Mouse (Mus musculus): ENCODE measurements at regions not wholly inside any gene's neighbourhood (a gene's known extent, or its start where the extent isn't known, plus 50 kb on each side); places are given as distances from the start of the nearest gene placed in this dataset.

DNA sequence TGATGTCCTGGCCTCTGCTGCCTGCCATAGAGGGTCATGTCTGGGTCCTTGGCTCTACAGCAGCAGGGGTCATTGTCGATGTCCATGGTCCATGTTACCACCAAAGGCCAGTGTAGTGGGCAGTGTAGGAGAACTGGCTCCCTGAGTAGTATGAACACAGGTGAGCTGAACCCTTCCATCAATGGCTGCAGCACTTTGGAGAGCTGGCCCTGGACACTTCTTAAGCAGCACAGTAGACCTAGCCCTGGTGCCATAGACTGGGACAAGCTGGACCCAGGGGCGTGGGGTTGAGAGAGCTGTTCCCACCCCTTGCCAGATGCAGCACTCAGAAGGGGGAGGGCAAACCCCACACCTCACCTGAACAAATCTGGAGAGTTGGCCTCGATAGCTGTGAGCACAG is 120.0 kb upstream of the A730009L09Rik start:
- WGBS, result 87% methylated on average over 3 of the region's 3 CpGs
- no peak overlapping the region for H3K4me3 ChIP-seq (ENCODE audit: low read depth, low read length)

DNA sequence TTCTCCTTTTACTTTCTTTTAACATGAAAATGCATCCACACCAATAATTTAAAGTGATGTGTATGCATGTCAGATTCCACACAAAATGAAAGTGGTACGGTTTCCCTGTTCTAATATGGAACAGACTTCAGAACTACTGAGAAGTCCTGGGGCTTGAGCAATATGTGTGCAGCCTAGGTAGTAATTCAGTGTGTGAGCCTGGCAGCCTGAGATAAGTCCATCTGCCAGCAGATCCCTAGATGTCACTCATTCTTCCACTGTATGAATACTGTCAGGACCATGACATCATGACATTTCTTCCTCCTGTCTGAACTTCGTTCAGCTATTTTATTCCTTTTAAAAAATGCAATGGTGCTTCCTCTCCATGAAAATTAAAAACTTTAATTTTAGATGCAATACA is 93.3 kb upstream of the A730009L09Rik start:
- H3K4me3 ChIP-seq (ENCODE audit: low read depth, low read length), result no peak overlapping the region
- ATAC-seq (no peak), DNase-seq (ENCODE audit: low spot score) (no peak)
- no peaks in the 10 kb centered on the region for H3K27me3 ChIP-seq (replicated peaks; ENCODE audit: control insufficient read depth, insufficient read depth, low read length)
- 73% methylated on average over 2 of the region's 2 CpGs for WGBS
- no peak overlapping the region for H3K4me2 ChIP-seq (ENCODE audit: low read length)
- H3K4me1 ChIP-seq (ENCODE audit: control insufficient read depth, insufficient read depth, low read length), result no peaks in the 10 kb centered on the region
- H3K9ac ChIP-seq (ENCODE audit: low read length), result no peak overlapping the region
- no peaks in the 10 kb centered on the region for H3K36me3 ChIP-seq (ENCODE audit: control insufficient read depth, insufficient read depth, low read length)
- H3K27ac ChIP-seq (ENCODE audit: low read depth, low read length), result no peak overlapping the region
- no peaks in the 10 kb centered on the region for H3K9me3 ChIP-seq (replicated peaks; ENCODE audit: control insufficient read depth, low read length)

More for the DNA sequence above, 120.0 kb upstream of the A730009L09Rik start:
- DNase-seq (ENCODE audit: low spot score) (no peak), ATAC-seq (no peak)
- H3K9ac ChIP-seq (ENCODE audit: low read length), result no peak overlapping the region
- no peak overlapping the region for H3K27ac ChIP-seq (ENCODE audit: low read depth, low read length)
- no peaks in the 10 kb centered on the region for H3K36me3 ChIP-seq (ENCODE audit: control insufficient read depth, insufficient read depth, low read length)
- no peak overlapping the region for H3K4me2 ChIP-seq (ENCODE audit: low read length)
- H3K27me3 ChIP-seq (replicated peaks; ENCODE audit: control insufficient read depth, insufficient read depth, low read length), result no peaks in the 10 kb centered on the region
- no peaks in the 10 kb centered on the region for H3K9me3 ChIP-seq (replicated peaks; ENCODE audit: control insufficient read depth, low read length)
- no peaks in the 10 kb centered on the region for H3K4me1 ChIP-seq (ENCODE audit: control insufficient read depth, insufficient read depth, low read length)

GRCm38 (mm10) chr16:84426990-84427540 is 87.9 kb upstream of the A730009L09Rik start:
- H3K9ac ChIP-seq (ENCODE audit: low read length), result no peak overlapping the region
- no peaks in the 10 kb centered on the region for H3K27me3 ChIP-seq (replicated peaks; ENCODE audit: control insufficient read depth, insufficient read depth, low read length)
- no peak overlapping the region for H3K4me2 ChIP-seq (ENCODE audit: low read length)
- no peak overlapping the region for H3K27ac ChIP-seq (ENCODE audit: low read depth, low read length)
- WGBS, result 82% methylated on average over 7 of the region's 7 CpGs
- no peaks in the 10 kb centered on the region for H3K9me3 ChIP-seq (replicated peaks; ENCODE audit: control insufficient read depth, low read length)
- H3K36me3 ChIP-seq (ENCODE audit: control insufficient read depth, insufficient read depth, low read length), result no peaks in the 10 kb centered on the region
- no peak overlapping the region for H3K4me3 ChIP-seq (ENCODE audit: low read depth, low read length)
- H3K4me1 ChIP-seq (ENCODE audit: control insufficient read depth, insufficient read depth, low read length), result no peaks in the 10 kb centered on the region
- DNase-seq (ENCODE audit: low spot score) (peak; percentile 33), ATAC-seq (no peak)

GRCm38 (mm10) chr16:84456596-84456995 is 58.3 kb upstream of the A730009L09Rik start:
- Histone ChIP-seq H3K9me3 (replicated peaks; ENCODE audit: control insufficient read depth, low read length) (no peaks in the 10 kb centered on the region), H3K4me1 (ENCODE audit: control insufficient read depth, insufficient read depth, low read length) (no peaks in the 10 kb centered on the region), H3K27me3 (replicated peaks; ENCODE audit: control insufficient read depth, insufficient read depth, low read length) (no peaks in the 10 kb centered on the region), H3K36me3 (ENCODE audit: control insufficient read depth, insufficient read depth, low read length) (no peaks in the 10 kb centered on the region), H3K9ac (ENCODE audit: low read length) (no peak overlapping the region), H3K27ac (ENCODE audit: low read depth, low read length) (no peak overlapping the region), H3K4me3 (ENCODE audit: low read depth, low read length) (no peak overlapping the region), H3K4me2 (ENCODE audit: low read length) (no peak overlapping the region)
- no peak for DNase-seq (ENCODE audit: low spot score)
- ATAC-seq, result no peak
- WGBS, result 84% methylated on average over 2 of the region's 2 CpGs

DNA sequence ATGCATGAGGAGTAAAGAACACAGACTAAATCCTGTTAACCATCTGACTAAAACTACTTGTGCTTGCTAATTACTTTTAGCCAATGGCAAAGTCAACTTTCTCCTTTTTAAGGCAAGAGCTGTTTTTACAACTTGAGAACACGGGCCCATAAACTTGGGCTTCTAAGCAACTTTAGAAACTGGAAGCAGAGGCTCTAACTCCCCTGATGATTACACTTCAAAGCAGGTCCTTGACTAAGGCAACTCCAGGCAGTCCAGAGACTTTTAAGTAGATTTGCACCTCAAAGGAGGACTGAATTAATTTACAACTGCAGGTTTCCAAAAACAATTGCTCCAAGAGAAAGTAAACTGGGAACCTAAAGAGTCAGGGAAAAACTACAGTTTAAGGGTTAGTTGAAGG is 52.8 kb upstream of the A730009L09Rik start:
- no peak for DNase-seq (ENCODE audit: low spot score)
- no peak overlapping the region for H3K27ac ChIP-seq (ENCODE audit: low read depth, low read length)
- no peaks in the 10 kb centered on the region for H3K9me3 ChIP-seq (replicated peaks; ENCODE audit: control insufficient read depth, low read length)
- ATAC-seq, result no peak
- 2% methylated on average over 1 of the region's 1 CpGs for WGBS
- H3K4me1 ChIP-seq (ENCODE audit: control insufficient read depth, insufficient read depth, low read length), result no peaks in the 10 kb centered on the region
- H3K4me3 ChIP-seq (ENCODE audit: low read depth, low read length), result no peak overlapping the region
- no peak overlapping the region for H3K4me2 ChIP-seq (ENCODE audit: low read length)
- no peaks in the 10 kb centered on the region for H3K36me3 ChIP-seq (ENCODE audit: control insufficient read depth, insufficient read depth, low read length)
- no peaks in the 10 kb centered on the region for H3K27me3 ChIP-seq (replicated peaks; ENCODE audit: control insufficient read depth, insufficient read depth, low read length)
- H3K9ac ChIP-seq (ENCODE audit: low read length), result no peak overlapping the region
